Mouse (Mus musculus) liver, postnatal 0 days (tissue): Measurements from ENCODE around the gene Sema4a.
A peak's percentile ranks its signal among the peaks of the same experiment; 100 is the strongest.

Source experiments
- CTCF ChIP-seq: sonication (generic); IDR thresholded peaks from 2 replicates; pipeline ENCODE4 v1.5.1; 2016; ENCODE audit warnings: antibody characterized with exemption, low read depth
- EP300 ChIP-seq: IDR thresholded peaks from 2 replicates; pipeline ENCODE4 v1.6.1; 2016; ENCODE audit warnings: antibody characterized with exemption, low read depth, mild to moderate bottlenecking

- TF ChIP-seq EP300, result no peak
- 0 out of 2 replicates have a peak, but pooled peaks have one; percentile 1 for TF ChIP-seq CTCF
Observed at GRCm38 (mm10) chr3:88505765-88506164, 44.8 kb upstream of the Sema4a start.
